Mouse (Mus musculus) C2C12 (cell line): ENCODE measurements at regions not wholly inside any gene's neighbourhood (a gene's known extent, or its start where the extent isn't known, plus 50 kb on each side); places are given as distances from the start of the nearest gene placed in this dataset.

Experiments used
- CTCF ChIP-seq: IDR thresholded peaks from one replicate; pipeline ENCODE4 v1.5.1; 2011; ENCODE audit not compliant: control insufficient read depth, insufficient read depth, insufficient read length
- USF1 ChIP-seq: IDR thresholded peaks from one replicate; pipeline ENCODE4 v1.6.1; 2011; ENCODE audit warnings: low read depth, mild to moderate bottlenecking, control low read depth, moderate library complexity

DNA sequence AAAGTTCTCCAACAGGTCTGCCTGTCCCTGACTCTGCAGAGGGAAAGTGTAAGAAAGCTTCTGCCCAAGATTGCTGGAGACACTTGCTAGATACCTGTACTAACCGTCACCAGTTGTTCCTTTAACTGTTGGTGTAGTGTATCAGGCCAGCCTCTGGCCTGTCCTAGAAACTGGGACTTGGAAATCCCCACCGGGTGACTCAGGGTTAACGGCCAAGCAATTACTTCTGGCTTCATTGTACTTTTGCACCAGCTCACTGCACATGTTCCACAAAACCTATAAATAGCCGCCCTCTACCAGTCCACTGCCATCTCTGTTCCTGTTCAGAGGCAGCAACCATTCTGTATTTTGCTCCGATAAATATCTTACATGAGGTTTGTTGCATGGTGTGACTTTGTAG is 247.5 kb downstream of the Zfp619 start:
- no peak for TF ChIP-seq USF1
- no peak for TF ChIP-seq CTCF
